Mouse (Mus musculus): ENCODE data around the gene Tmed3. TPM values are rescaled to one million over a fixed set of nuclear protein-coding genes. Genes with fewer than 3 reads are reported as not detected.

The Tmed3 gene
- 133 and 143 TPM in 2 replicates for polyA plus RNA-seq (2015; fragmentation: Nextera tagmentation; extraction: Ambion mirVana)

DNA sequence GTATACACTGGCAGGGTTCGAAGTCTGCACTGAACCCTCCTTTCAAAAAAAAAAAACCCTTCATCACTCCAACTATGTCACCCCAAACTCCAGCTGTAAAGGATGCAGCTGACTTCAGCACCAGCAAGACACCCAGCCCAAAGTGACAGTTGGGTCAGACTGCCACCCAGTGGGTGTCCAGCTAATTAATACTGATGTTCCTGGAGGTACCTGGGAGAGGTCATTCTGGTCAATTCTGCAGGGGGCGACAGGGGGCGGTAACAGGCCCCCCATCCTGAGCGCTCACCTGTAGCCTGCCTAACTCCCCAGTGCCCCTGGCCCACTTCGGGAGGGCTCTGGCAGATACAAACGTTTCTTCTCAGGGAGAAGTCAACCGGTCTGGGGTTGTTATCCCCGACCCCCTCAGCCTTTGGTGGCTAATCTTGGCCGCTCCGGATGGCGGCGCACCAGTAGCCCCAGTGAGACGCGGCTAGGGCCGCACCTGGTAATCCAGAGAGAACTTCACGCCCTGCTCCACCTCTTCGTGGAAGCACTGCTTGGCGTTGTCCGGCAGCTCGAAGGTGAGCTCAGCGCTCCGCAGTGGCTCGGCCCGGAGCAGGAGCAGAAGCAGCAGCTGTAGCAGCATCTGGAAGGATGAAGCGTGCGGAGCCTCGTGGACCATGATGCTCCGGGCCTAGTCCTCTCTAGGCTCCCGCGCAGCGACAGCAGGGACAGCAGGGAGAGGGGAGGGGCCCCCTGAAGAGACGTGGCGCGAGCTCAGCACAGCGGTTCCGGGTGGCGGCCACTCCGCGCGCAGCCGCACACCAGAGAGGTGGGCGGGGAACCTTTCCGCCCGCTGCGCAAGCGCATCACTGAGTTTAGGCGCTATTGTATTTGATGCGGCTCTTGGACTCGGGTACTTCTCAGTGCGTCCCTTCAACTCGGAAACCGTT is at the start of gene Tmed3:
Gene Tmed3 (minus strand): TSS at position 804 of the 932 bp plus-strand sequence.

DNA sequence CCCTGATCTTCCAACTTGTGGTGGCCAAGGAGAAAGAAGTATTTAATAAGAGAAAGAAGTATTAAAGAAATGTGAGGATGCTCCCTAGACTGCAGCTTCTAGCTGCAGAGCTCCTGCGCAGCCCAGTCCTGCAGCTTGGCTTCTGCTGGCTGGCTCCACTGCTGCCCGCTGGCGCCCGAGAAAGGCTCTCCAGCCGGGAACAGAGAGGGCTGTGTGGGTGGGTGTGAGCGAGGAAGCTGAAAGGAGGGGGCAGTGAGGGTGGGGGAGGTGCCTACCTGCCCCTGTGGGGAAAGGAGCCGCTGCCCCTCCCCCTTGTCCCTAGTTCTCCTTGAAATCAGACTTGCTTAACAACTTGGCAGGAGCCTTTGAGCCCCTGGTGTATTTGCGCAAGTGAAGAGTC is 33.4 kb upstream of the Tmed3 start, which contains the start of gene Ankrd34c:
Gene Ankrd34c (minus strand): TSS at position 181 of the 400 bp plus-strand sequence.

Other genes with a start within 250 kb of the Tmed3 start
- gene Minar1, start 81.9 kb downstream of the Tmed3 start, polyA plus RNA-seq (2015; fragmentation: Nextera tagmentation; extraction: Ambion mirVana), result 0.19 TPM in 1 of 2 replicates, not detected in the other
- not detected in 2 replicates for gene Ankrd34c, start 33.4 kb upstream of the Tmed3 start, polyA plus RNA-seq (2015; fragmentation: Nextera tagmentation; extraction: Ambion mirVana)
- gene Rasgrf1, start 204.8 kb upstream of the Tmed3 start, polyA plus RNA-seq (2015; fragmentation: Nextera tagmentation; extraction: Ambion mirVana), result 0.20 and 0.62 TPM in 2 replicates